Mouse (Mus musculus) stomach, postnatal 0 days (tissue): ENCODE data around the gene Rbms2.

Experiments used
- CTCF ChIP-seq: IDR thresholded peaks from 2 replicates; pipeline ENCODE4 v1.5.1; 2016; ENCODE audit warnings: antibody characterized with exemption, low read depth, mild to moderate bottlenecking, moderate library complexity
- EP300 ChIP-seq: optimal IDR thresholded peaks from 2 replicates; pipeline ENCODE3; 2016; ENCODE audit warnings: antibody characterized with exemption

DNA sequence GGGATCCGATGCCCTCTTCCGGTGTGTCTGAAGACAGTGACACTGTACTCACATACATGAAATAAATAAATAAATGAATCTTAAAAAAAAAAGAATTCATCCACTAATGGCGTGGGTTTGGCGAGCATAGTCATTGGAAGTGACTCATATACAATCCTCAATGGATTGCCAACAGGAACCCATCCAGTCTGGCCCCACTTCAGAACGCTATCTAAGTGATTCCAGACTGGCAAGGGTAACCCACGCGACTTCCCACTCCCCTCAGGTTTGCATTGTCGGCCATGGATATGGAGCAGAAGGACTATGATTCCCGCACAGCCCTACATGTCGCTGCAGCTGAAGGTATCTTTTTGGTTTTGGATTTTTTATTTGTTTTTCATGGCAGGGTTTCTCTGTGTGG lies 28.2 kb upstream of the Rbms2 start:
- no peak for TF ChIP-seq CTCF
- no peak for TF ChIP-seq EP300
